Mouse (Mus musculus) brown adipose tissue, adult 24 weeks (tissue): ENCODE data around the gene Yap1. TPM values are rescaled to one million over a fixed set of nuclear protein-coding genes. Genes with fewer than 3 reads are reported as not detected.
A peak's percentile ranks its signal among the peaks of the same experiment; 100 is the strongest.

Experiments used
- H3K27ac ChIP-seq: fragments of 200-500 bp; replicated peaks from 2 replicates; pipeline ENCODE4 v1.5.1; 2012; ENCODE audit warnings: low read depth, mild to moderate bottlenecking, low read length
- H3K4me1 ChIP-seq: fragments of 200-500 bp; 2 replicates; pipeline ENCODE4 v1.6.1; 2012; ENCODE audit warnings: low read length, mixed read lengths; ENCODE audit not compliant: control insufficient read depth, insufficient read depth, insufficient read length
- H3K4me3 ChIP-seq: fragments of 200-500 bp; 2 replicates; pipeline ENCODE4 v1.5.1; 2012; ENCODE audit warnings: low read depth, mild to moderate bottlenecking, low read length, moderate library complexity; ENCODE audit not compliant: insufficient read depth
- polyA plus RNA-seq: library from polyadenylated mRNA; stranded (reverse); fragments of >200 nt; gene quantifications from 2 replicates; pipeline ENCODE4 v1.2.4, GENCODE M21; 2012; ENCODE audit not compliant: missing spikeins, insufficient read depth, insufficient read length

Yap1 gene
- polyA plus RNA-seq, 1 experiment = 25.6 TPM

GRCm38 (mm10) chr9:7958025-7958593 is 46.3 kb downstream of the Yap1 start:
- peaks cover 6% of the 10 kb centered on the region for H3K4me1 ChIP-seq
- H3K4me3 ChIP-seq = no peak overlapping the region
- no peak overlapping the region for H3K27ac ChIP-seq

- no peak overlapping the region for H3K4me3 ChIP-seq
- no peak overlapping the region for H3K27ac ChIP-seq
- peaks cover 6% of the 10 kb centered on the region for H3K4me1 ChIP-seq
These were observed 47.0 kb downstream of the Yap1 start for GRCm38 (mm10) chr9:7957407-7957806.

GRCm38 (mm10) chr9:7956400-7956799 is 48.0 kb downstream of the Yap1 start:
- peaks cover 4% of the 10 kb centered on the region; the same call in 1 of the 2 replicates for H3K4me1 ChIP-seq
- no peak overlapping the region for H3K27ac ChIP-seq
- no peak overlapping the region for H3K4me3 ChIP-seq

GRCm38 (mm10) chr9:7952886-7953285 is 51.5 kb downstream of the Yap1 start:
- Histone ChIP-seq H3K4me1 (no peaks in the 10 kb centered on the region), H3K27ac (no peak overlapping the region), H3K4me3 (no peak overlapping the region)

- Histone ChIP-seq H3K4me3 (no peak overlapping the region), H3K4me1 (no peaks in the 10 kb centered on the region), H3K27ac (no peak overlapping the region)
These were observed 54.2 kb downstream of the Yap1 start for GRCm38 (mm10) chr9:7950211-7950644.

- no peak overlapping the region for H3K27ac ChIP-seq
- H3K4me3 ChIP-seq = no peak overlapping the region
- H3K4me1 ChIP-seq = peaks cover 9% of the 10 kb centered on the region
These were observed 56.5 kb downstream of the Yap1 start for GRCm38 (mm10) chr9:7947946-7948345.

- H3K27ac ChIP-seq = peak overlapping the region; percentile 91
- H3K4me3 ChIP-seq = no peak overlapping the region
- H3K4me1 ChIP-seq = peaks cover 12% of the 10 kb centered on the region
These were observed 60.5 kb downstream of the Yap1 start for GRCm38 (mm10) chr9:7943796-7944462.

GRCm38 (mm10) chr9:7942701-7943100 is 61.7 kb downstream of the Yap1 start:
- Histone ChIP-seq H3K4me3 (no peak overlapping the region), H3K4me1 (peaks cover 12% of the 10 kb centered on the region), H3K27ac (peak overlapping the region; percentile 64)

- H3K27ac ChIP-seq = no peak overlapping the region
- H3K4me3 ChIP-seq = no peak overlapping the region
- peaks cover 11% of the 10 kb centered on the region for H3K4me1 ChIP-seq
These were observed 64.3 kb downstream of the Yap1 start for GRCm38 (mm10) chr9:7940075-7940474.

- no peak overlapping the region for H3K27ac ChIP-seq
- H3K4me1 ChIP-seq = peaks cover 5% of the 10 kb centered on the region; the same call in 1 of the 2 replicates
- H3K4me3 ChIP-seq = no peak overlapping the region
These were observed 70.0 kb downstream of the Yap1 start for GRCm38 (mm10) chr9:7934419-7934818.

- Histone ChIP-seq H3K27ac (no peak overlapping the region), H3K4me3 (no peak overlapping the region), H3K4me1 (peaks cover 5% of the 10 kb centered on the region; the same call in 1 of the 2 replicates)
These were observed 74.8 kb downstream of the Yap1 start for GRCm38 (mm10) chr9:7929552-7929951.

- Histone ChIP-seq H3K27ac (no peak overlapping the region), H3K4me3 (no peak overlapping the region), H3K4me1 (peaks cover 5% of the 10 kb centered on the region; the same call in 1 of the 2 replicates)
These were observed 75.5 kb downstream of the Yap1 start for GRCm38 (mm10) chr9:7928866-7929265.

GRCm38 (mm10) chr9:7928207-7928793 is 76.1 kb downstream of the Yap1 start:
- Histone ChIP-seq H3K4me1 (peaks cover 5% of the 10 kb centered on the region; the same call in 1 of the 2 replicates), H3K4me3 (no peak overlapping the region), H3K27ac (no peak overlapping the region)

- Histone ChIP-seq H3K4me1 (no peaks in the 10 kb centered on the region), H3K27ac (peak overlapping the region; percentile 66; the same call in 1 of the 2 replicates), H3K4me3 (peak overlapping the region; percentile 23; the same call in 1 of the 2 replicates)
These were observed 89.5 kb downstream of the Yap1 start for GRCm38 (mm10) chr9:7914925-7915324.

- H3K4me3 ChIP-seq = peak overlapping the region; percentile 23; the same call in 1 of the 2 replicates
- H3K4me1 ChIP-seq = no peaks in the 10 kb centered on the region
- peak overlapping the region; percentile 66; the same call in 1 of the 2 replicates for H3K27ac ChIP-seq
These were observed 89.9 kb downstream of the Yap1 start for GRCm38 (mm10) chr9:7914487-7914886.
